Mouse (Mus musculus) left cerebral cortex, postnatal 25 days (tissue): ENCODE data around the gene Zfp217. TPM values are rescaled to one million over a fixed set of nuclear protein-coding genes. Genes with fewer than 3 reads are reported as not detected.

ENCODE experiments used
- DNase-seq, 2 experiments: peaks; one replicate each; pipeline ENCODE4 v3.0.0; 2022; ENCODE audit warnings: low spot score in 2 of 2, mixed read lengths in 1 of 2
- intact Hi-C: fragments of 180-260 bp; cut with DNase I; formaldehyde crosslinking; loops from one replicate; pipeline ENCODE4 v1.15.1; 2025
- total RNA-seq, 2 experiments: library from RNA; stranded (reverse); gene quantifications; 2 replicates each; pipeline ENCODE4 v1.2.3; 2021

The Zfp217 gene
- total RNA-seq, 2 experiments from 2014 or later, result 2.4 to 3.0 TPM

GRCm38 (mm10) chr2:170110306-170110705 lies 37.6 kb downstream of the Zfp217 start:
- intact Hi-C loops, result no loop called here
- DNase-seq, result no peak

DNA sequence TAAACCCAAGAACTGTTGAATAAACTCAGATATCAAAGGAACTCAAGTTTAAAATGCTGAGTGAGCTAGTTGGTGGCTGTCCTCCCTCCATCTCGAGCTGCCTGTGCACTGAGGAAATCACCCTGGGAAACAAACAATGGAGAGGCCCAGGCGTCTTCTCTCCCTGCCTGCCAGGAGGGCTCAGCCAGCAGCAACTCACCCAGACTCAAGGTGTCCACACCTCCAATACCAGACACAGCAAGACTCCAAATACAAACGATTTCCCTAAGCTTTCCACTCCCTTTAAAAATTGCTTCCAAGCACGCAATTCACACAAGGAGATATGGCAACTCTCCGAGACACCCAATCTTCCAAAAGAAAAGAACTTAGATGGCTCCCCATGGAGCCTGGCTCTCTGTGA lies 38.4 kb downstream of the Zfp217 start:
- no peak for DNase-seq
- intact Hi-C loops, result no loop called here

- intact Hi-C loops, result no loop called here
- DNase-seq, result no peak
These were observed 40.1 kb downstream of the Zfp217 start for GRCm38 (mm10) chr2:170107791-170108190.

GRCm38 (mm10) chr2:170106000-170106399 lies 41.9 kb downstream of the Zfp217 start:
- DNase-seq, result no peak
- intact Hi-C loops, result no loop called here

DNA sequence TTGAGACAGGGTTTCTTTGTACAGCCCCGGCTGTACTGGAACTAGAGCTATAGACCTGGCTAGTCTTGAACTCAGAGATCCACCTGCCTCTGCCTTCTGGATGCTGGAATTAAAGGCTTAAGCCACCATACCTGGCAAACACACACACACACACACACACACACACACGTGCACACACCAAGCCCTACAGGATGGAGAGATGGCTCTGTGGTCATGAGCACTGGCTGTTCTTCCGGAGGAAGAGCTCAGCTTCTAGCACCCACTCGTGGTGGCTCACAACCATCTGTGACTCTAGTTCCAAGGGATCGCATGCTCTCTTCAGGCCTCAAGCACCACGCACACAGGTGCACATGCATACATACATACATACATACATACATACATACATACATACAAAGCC lies 43.5 kb downstream of the Zfp217 start:
- DNase-seq, result no peak
- intact Hi-C loops, result loop anchor here (5.0 kb wide), 2 partner anchors 403 to 1042 kb away; no protein-coding TSS in a partner anchor

DNA sequence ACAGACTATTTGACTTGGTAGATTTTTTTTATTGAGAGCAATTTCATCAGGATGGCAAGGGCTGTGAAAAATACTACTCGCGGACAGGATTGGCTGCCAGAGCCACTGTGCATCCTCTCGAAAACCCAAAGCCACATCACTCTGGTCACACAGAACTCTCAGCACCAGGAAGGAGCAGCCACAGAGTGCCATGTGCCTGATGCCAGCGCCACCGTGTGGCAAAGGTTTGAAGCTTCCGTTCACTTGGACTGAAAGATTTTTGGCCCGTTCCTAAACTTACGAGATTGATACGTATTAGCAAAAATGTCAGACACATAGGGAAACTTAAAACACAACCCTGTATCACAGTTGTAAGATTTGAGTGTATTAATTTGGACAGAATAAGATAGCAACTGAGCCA lies 44.1 kb downstream of the Zfp217 start:
- intact Hi-C loops, result loop anchor here (5.0 kb wide), 2 partner anchors 403 to 1042 kb away; no protein-coding TSS in a partner anchor
- DNase-seq, result peak; percentile 62 to 65

DNA sequence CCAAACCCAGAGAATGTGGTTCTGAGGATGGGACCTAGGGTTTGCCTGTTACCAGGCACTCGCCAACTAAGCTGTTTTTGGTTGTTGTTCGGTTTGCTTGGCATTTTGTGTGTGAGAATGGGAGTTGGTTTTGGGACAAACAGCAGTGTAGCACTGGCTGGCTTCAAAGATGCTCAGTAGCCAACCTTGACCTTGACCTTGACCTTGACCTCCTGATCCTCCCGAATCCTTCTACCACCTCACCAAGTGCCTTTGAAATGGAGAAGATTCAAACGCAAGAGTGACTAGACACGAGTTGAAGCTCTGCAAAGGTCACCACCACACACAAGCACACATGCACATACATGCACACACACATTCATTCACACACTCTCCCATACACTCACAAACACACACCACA lies 44.6 kb downstream of the Zfp217 start:
- DNase-seq, result no peak
- intact Hi-C loops, result loop anchor here (5.0 kb wide), 2 partner anchors 404 to 1041 kb away; no protein-coding TSS in a partner anchor

GRCm38 (mm10) chr2:170101932-170102331 lies 46.0 kb downstream of the Zfp217 start:
- no peak for DNase-seq
- intact Hi-C loops, result loop anchor here (2.0 to 5.0 kb wide), 3 partner anchors 405 to 1111 kb away; no protein-coding TSS in a partner anchor

DNA sequence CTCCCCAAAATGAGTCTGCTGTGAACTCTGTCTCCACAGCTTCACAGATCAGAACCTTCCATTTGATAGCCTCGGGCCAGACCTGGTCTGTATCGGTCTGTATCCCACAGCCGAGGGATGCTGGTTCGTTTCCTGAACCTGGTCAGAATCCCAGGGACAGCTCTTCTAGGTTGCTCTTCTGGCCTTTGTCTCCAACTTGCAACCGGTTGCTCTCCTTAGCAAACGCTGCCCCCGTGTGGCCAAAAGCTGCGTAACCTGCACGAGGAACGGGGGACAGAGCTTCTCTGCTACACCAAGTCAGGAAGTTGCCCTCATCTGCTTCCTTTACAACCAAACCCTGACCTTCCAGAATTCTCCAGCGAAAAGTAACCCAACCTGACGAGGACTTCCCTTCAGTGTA lies 46.8 kb downstream of the Zfp217 start:
- intact Hi-C loops, result loop anchor here (2.0 to 5.0 kb wide), 3 partner anchors 406 to 1110 kb away; no protein-coding TSS in a partner anchor
- peak; percentile 82 to 91 for DNase-seq

GRCm38 (mm10) chr2:170094871-170095270 lies 53.0 kb downstream of the Zfp217 start:
- no peak for DNase-seq
- intact Hi-C loops, result no loop called here

- DNase-seq, result no peak
These were observed 53.7 kb downstream of the Zfp217 start for GRCm38 (mm10) chr2:170094220-170094619.

DNA sequence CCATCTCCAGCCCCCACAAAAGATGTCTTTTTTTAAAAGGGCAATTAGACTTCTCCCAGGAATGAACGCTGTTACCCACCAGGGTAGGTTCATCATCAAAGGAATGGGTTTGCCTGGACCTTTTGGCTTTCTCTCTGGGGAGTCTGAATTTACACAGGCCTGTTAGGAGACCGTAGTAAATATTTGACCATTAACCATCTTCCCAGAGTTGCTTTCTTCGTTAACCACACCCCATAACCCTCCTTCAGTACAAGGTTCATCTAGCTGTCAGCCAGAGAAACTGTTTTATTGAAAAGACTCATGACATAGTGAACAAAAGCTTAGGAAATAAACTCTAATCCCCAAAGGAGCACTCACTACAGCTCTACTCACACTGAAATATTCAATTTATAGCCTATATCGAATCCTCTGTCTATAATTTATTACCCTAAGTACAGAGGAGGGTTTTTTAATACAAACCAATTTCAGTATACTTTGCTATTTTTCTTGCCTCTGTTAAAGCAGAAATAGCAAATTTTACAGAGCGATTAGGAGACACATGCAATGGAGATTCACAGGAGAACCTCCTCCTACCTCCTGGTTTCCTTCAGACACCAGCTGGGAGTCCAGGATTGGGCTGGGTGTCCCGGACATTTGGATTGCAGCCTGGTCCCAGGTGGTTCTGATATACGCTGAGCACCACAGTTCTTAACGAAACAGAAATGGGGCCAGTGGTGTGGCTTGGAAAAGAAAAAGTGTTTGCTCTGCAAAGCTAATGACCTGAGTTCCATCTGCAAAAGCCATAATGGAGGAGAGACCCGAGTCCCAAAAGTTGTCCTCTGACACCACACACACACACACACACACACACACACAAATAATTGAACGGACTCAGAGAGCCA lies 56.1 kb downstream of the Zfp217 start:
- DNase-seq, result no peak
- intact Hi-C loops, result no loop called here

More at GRCm38 (mm10) chr2:170094220-170094619, 53.7 kb downstream of the Zfp217 start:
- intact Hi-C loops, result no loop called here

DNA sequence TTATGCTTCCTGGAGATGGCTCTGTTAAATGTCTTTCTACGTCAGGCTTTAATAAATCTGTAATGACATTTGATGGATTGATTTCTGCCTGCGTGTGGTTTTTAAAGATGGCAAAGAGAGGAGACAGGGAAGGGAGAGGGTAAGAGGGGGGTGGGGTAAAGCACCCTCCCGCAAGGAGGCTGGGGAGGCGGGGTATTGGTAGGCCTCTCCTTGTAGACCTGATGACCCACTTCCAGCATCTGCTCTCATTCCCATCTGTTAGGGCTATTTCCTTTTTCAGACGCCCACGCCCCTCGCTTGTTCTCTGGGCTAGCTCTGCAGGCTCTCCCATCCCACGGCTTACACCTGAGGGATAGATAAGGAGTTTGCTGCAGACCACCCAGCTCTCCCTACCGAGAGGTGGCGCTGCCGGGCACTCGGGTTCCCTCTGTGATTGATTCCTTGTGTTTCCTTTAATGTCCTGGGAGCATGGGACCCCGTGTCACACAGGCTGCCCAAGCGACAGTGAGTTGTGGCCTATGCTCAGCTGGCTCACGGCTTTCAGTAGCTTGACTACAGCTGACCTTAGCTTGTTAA lies 69.4 kb downstream of the Zfp217 start:
- intact Hi-C loops, result no loop called here
- DNase-seq, result peak; percentile 11 to 22

DNA sequence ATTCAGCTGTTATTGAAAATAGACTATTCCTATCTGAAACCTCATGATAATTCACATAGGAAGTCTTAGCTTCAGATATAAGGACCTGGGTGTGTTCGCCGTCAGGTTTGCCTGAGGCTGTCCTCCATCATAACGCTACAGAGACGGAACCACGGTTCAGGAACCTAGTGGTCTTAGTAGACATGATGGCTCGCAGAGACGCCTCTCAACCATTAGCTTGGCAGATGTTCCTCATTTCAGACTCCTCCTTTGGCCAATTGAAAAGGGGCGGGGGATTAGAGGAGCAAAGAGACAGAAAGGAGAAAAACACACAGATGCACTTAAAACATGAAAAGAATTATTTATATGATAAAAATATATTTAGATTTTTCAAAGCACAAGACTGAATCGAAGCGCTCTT lies 69.9 kb downstream of the Zfp217 start:
- DNase-seq, result no peak
- intact Hi-C loops, result no loop called here

DNA sequence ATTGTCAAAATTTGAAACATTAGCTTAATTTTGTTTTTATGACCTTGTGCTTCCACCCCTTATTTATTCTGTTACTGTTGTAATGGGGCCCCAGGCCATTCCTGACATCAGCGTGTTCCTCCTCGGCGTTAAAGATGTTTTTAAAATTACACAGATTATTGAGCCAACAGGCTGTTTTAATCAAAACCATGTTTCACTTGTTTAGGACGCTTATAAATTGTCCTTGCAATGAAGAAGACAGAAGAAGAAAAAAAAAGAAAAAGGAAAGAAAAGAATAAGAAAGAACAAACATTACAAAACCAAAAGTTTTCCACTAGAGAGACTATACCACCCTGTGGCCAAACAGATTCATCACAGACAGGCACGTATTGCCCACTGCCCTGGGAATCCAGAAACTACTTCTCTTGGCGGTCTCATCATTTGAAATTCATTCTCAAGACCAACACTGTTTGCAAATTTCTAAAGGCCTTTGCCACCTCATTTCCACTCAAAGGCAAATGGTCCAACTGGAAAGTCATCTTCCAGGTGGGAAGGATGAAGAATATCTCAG lies 70.9 kb downstream of the Zfp217 start:
- intact Hi-C loops, result no loop called here
- DNase-seq, result no peak

GRCm38 (mm10) chr2:170070641-170071241 lies 77.2 kb downstream of the Zfp217 start:
- intact Hi-C loops, result no loop called here
- DNase-seq, result no peak

GRCm38 (mm10) chr2:170069976-170070375 lies 77.9 kb downstream of the Zfp217 start:
- no peak for DNase-seq
- intact Hi-C loops, result no loop called here

DNA sequence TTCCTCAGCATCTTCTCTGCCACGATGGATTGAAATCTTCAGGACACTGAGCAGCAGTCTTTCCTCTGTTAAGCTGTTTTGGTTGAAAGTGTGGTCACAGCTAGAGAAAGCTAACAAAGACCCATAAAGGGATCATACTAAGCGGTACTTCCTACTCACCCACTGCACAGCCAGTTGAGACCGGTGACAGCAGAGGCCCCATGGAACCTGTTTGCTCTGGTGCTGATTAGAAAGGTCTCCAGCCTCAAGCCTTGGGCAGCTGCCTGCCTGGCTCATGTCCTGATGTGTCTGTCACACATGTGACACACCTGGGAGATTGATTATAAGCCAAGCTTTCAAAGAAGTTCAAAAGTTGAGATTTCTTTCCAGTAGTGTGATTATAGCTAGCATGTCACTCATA lies 85.5 kb downstream of the Zfp217 start:
- intact Hi-C loops, result no loop called here
- DNase-seq, result no peak

- intact Hi-C loops, result no loop called here
These were observed 87.8 kb downstream of the Zfp217 start for GRCm38 (mm10) chr2:170060066-170060465.

GRCm38 (mm10) chr2:170058774-170059173 lies 89.1 kb downstream of the Zfp217 start:
- intact Hi-C loops, result loop anchor here (10.0 kb wide), 1 partner anchor 834 kb away; no protein-coding TSS in a partner anchor
- DNase-seq, result no peak

More at GRCm38 (mm10) chr2:170060066-170060465, 87.8 kb downstream of the Zfp217 start:
- no peak for DNase-seq
